In genomic region chr2:92482551-92482950, GRCm38 (mm10) we compare ENCODE assay signal across 21 mouse cellular contexts. TPM values are rescaled to one million over a fixed set of nuclear protein-coding genes. Genes with fewer than 3 reads are reported as not detected.
DNase-seq lines count a peak whose midpoint lies in the region; ATAC-seq and TF ChIP-seq lines count a peak whose summit lies in the region.
"Had no signal": no experiment of that assay in that cellular context is flagged by ENCODE, and none has a peak within 500 bp of the region (broad histone marks: within the 10 kb centered on the region; RNA-seq: fewer than 3 reads in every experiment).

No protein-coding gene starts in this region.

- DNase-seq in lung, postnatal 0 days (ENCODE audit: low spot score): peak; percentile 37
- no peak for DNase-seq in lung, adult 18-20 months
- no peak for DNase-seq in urinary bladder, adult 2 months (ENCODE audit: low spot score)
- DNase-seq in urinary bladder, postnatal 14 days (ENCODE audit: low spot score): no peak
- DNase-seq: adrenal gland, postnatal 36 days; cerebellum, adult 18-20 months; cerebellum, postnatal 10 days; gastrocnemius, postnatal 14 days; kidney, postnatal 4 days; lung, postnatal 14 days had no signal

- no peaks in the 10 kb centered on the region for H3K36me3 ChIP-seq in intestine, embryonic 16.5 days (ENCODE audit: control insufficient read depth, insufficient read depth, low read length)
- no peaks in the 10 kb centered on the region for H3K36me3 ChIP-seq in intestine, embryonic 15.5 days
- H3K36me3 ChIP-seq in lung, postnatal 0 days (ENCODE audit: insufficient read depth, low read length): no peaks in the 10 kb centered on the region
- H3K36me3 ChIP-seq in intestine, postnatal 0 days (ENCODE audit: control insufficient read depth, insufficient read depth): no peaks in the 10 kb centered on the region
- H3K36me3 ChIP-seq: forebrain, embryonic 12.5 days; heart, embryonic 10.5 days; heart, embryonic 15.5 days; limb, embryonic 13.5 days had no signal

- 0 out of 2 replicates have a peak, but pooled peaks cover 9% of the 10 kb centered on the region for H3K4me1 ChIP-seq in intestine, embryonic 16.5 days (ENCODE audit: control insufficient read depth, insufficient read depth, low read length)
- peaks cover 9% of the 10 kb centered on the region for H3K4me1 ChIP-seq in intestine, embryonic 15.5 days (replicated peaks)
- H3K4me1 ChIP-seq in lung, postnatal 0 days (ENCODE audit: insufficient read depth, low read depth, low read length): peaks cover 7% of the 10 kb centered on the region; the same call in 1 of the 2 replicates
- 0 out of 2 replicates have a peak, but pooled peaks cover 4% of the 10 kb centered on the region for H3K4me1 ChIP-seq in intestine, postnatal 0 days (replicated peaks; ENCODE audit: control insufficient read depth, insufficient read depth, low read length)

- peak; percentile 68 for ATAC-seq in intestine, embryonic 16.5 days
- ATAC-seq in intestine, embryonic 15.5 days: no peak
- ATAC-seq in lung, postnatal 0 days: no peak; the same call in 1 of the 2 replicates
- no peak for ATAC-seq in intestine, postnatal 0 days
- ATAC-seq: hindbrain, embryonic 16.5 days; midbrain, embryonic 16.5 days had no signal

- H3K27me3 ChIP-seq in intestine, embryonic 16.5 days (replicated peaks; ENCODE audit: control insufficient read depth, insufficient read depth, low read length): peaks cover 16% of the 10 kb centered on the region
- peaks cover 22% of the 10 kb centered on the region for H3K27me3 ChIP-seq in intestine, embryonic 15.5 days (replicated peaks)
- no peaks in the 10 kb centered on the region; the same call in 1 of the 2 replicates for H3K27me3 ChIP-seq in lung, postnatal 0 days (replicated peaks; ENCODE audit: insufficient read depth, low read length)
- H3K27me3 ChIP-seq in intestine, postnatal 0 days (replicated peaks; ENCODE audit: control insufficient read depth, insufficient read depth, low read length): peaks cover 14% of the 10 kb centered on the region; the same call in 1 of the 2 replicates

- no peak for TF ChIP-seq EP300 in lung, postnatal 0 days (IDR thresholded peaks at IDR 0.05)

- 15% methylated on average over 1 of the region's 1 CpGs for WGBS in intestine, embryonic 16.5 days
- WGBS in intestine, embryonic 15.5 days: 22% methylated on average over 1 of the region's 1 CpGs
- 12% methylated on average over 1 of the region's 1 CpGs for WGBS in lung, postnatal 0 days
- 7% methylated on average over 1 of the region's 1 CpGs for WGBS in intestine, postnatal 0 days

- TF ChIP-seq CTCF in lung, postnatal 0 days (IDR thresholded peaks at IDR 0.05): peak; percentile 28
- TF ChIP-seq CTCF in intestine, postnatal 0 days (IDR thresholded peaks at IDR 0.05; ENCODE audit: low read depth): peak; percentile 34

- no peaks in the 10 kb centered on the region for H3K9me3 ChIP-seq in intestine, embryonic 16.5 days (ENCODE audit: control insufficient read depth, low read length)
- H3K9me3 ChIP-seq in intestine, embryonic 15.5 days: no peaks in the 10 kb centered on the region
- no peaks in the 10 kb centered on the region for H3K9me3 ChIP-seq in lung, postnatal 0 days (ENCODE audit: low read length)
- H3K9me3 ChIP-seq in intestine, postnatal 0 days (ENCODE audit: control insufficient read depth): no peaks in the 10 kb centered on the region
- H3K9me3 ChIP-seq: forebrain, embryonic 12.5 days; heart, embryonic 10.5 days; heart, embryonic 15.5 days; limb, embryonic 13.5 days had no signal

- no peak overlapping the region for H3K4me2 ChIP-seq in intestine, embryonic 16.5 days (ENCODE audit: low read depth, low read length)
- no peak overlapping the region for H3K4me2 ChIP-seq in intestine, embryonic 15.5 days (replicated peaks)
- no peak overlapping the region for H3K4me2 ChIP-seq in lung, postnatal 0 days (replicated peaks; ENCODE audit: low read depth, low read length)
- no peak overlapping the region for H3K4me2 ChIP-seq in intestine, postnatal 0 days (replicated peaks; ENCODE audit: low read depth)
- H3K4me2 ChIP-seq: forebrain, embryonic 12.5 days; heart, embryonic 15.5 days; limb, embryonic 13.5 days; liver, embryonic 11.5 days had no signal

- H3K9ac ChIP-seq in intestine, embryonic 16.5 days (ENCODE audit: low read depth, low read length): no peak overlapping the region
- no peak overlapping the region for H3K9ac ChIP-seq in intestine, embryonic 15.5 days
- H3K9ac ChIP-seq in lung, postnatal 0 days (replicated peaks; ENCODE audit: low read depth): no peak overlapping the region
- H3K9ac ChIP-seq in intestine, postnatal 0 days (ENCODE audit: low read depth, low read length): no peak overlapping the region
- H3K9ac ChIP-seq: forebrain, embryonic 12.5 days; heart, embryonic 15.5 days; limb, embryonic 13.5 days had no signal

- H3K27ac ChIP-seq in intestine, embryonic 16.5 days (ENCODE audit: low read length): no peak overlapping the region
- H3K27ac ChIP-seq in intestine, embryonic 15.5 days: no peak overlapping the region
- H3K27ac ChIP-seq in lung, postnatal 0 days (ENCODE audit: low read length): no peak overlapping the region
- no peak overlapping the region for H3K27ac ChIP-seq in intestine, postnatal 0 days (ENCODE audit: low read depth, low read length)
- H3K27ac ChIP-seq: forebrain, embryonic 12.5 days; heart, embryonic 10.5 days; heart, embryonic 15.5 days; limb, embryonic 13.5 days had no signal

- no peak overlapping the region for H3K4me3 ChIP-seq in intestine, embryonic 16.5 days (ENCODE audit: low read length)
- no peak overlapping the region for H3K4me3 ChIP-seq in intestine, embryonic 15.5 days (replicated peaks)
- no peak overlapping the region for H3K4me3 ChIP-seq in lung, postnatal 0 days (ENCODE audit: low read depth, low read length)
- no peak overlapping the region for H3K4me3 ChIP-seq in intestine, postnatal 0 days (ENCODE audit: low read depth, low read length)
- H3K4me3 ChIP-seq: erythroblast, embryonic 14.5 days; forebrain, embryonic 12.5 days; heart, embryonic 10.5 days; heart, embryonic 15.5 days; limb, embryonic 13.5 days had no signal

RNA-seq across cellular contexts. Expression of gene Slc35c1, which starts 22.2 kb away (rescaled TPM):
- 57.6 and 62.3 TPM in 2 replicates for polyA plus RNA-seq in intestine, embryonic 16.5 days (2015; fragmentation: Nextera tagmentation; extraction: Ambion mirVana)
- 37.3 and 44.5 TPM in 2 replicates for polyA plus RNA-seq in intestine, embryonic 15.5 days (2015; fragmentation: Nextera tagmentation; extraction: Ambion mirVana)
- 12.9 and 13.1 TPM in 2 replicates for polyA plus RNA-seq in lung, postnatal 0 days (2015; fragmentation: Nextera tagmentation; extraction: Ambion mirVana)
- 51.9 and 59.2 TPM in 2 replicates for polyA plus RNA-seq in intestine, postnatal 0 days (2015; fragmentation: Nextera tagmentation; extraction: Ambion mirVana)
- polyA plus RNA-seq in urinary bladder, adult 2 months (2012; rRNA removed): 15.8 and 16.8 TPM in 2 replicates

RNA-seq across cellular contexts. Expression of gene Cry2, which starts 48.7 kb away (rescaled TPM):
- 14.5 and 15.3 TPM in 2 replicates for polyA plus RNA-seq in intestine, embryonic 16.5 days (2015; fragmentation: Nextera tagmentation; extraction: Ambion mirVana)
- polyA plus RNA-seq in intestine, embryonic 15.5 days (2015; fragmentation: Nextera tagmentation; extraction: Ambion mirVana): 14.5 and 15.8 TPM in 2 replicates
- polyA plus RNA-seq in lung, postnatal 0 days (2015; fragmentation: Nextera tagmentation; extraction: Ambion mirVana): 36.3 and 36.6 TPM in 2 replicates
- 10.0 and 11.7 TPM in 2 replicates for polyA plus RNA-seq in intestine, postnatal 0 days (2015; fragmentation: Nextera tagmentation; extraction: Ambion mirVana)
- polyA plus RNA-seq in urinary bladder, adult 2 months (2012; rRNA removed): 36.2 and 36.7 TPM in 2 replicates
